Mouse (Mus musculus): ENCODE results near the gene Cers2.
"Not testable (repeated sequence)": the region's sequence is repeated elsewhere in the genome, so short reads cannot be mapped to it uniquely, and the experiment has no call there.

DNA sequence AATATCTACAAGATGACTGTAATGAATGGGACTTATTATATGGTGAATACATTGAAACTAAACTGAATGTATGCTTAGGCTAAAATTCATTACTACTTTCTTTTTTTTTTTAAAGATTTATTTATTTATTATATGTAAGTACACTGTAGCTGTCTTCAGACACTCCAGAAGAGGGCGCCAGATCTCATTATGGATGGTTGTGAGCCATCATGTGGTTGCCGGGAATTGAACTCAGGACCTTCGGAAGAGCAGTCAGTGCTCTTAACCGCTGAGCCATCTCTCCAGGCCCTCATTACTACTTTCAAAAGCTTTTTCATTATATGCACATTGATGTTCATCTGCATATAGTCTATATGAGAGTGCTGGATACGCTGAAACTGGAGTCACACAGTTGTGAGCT is 33.8 kb downstream of the Cers2 start:
- TF ChIP-seq FLI1 (IDR thresholded peaks at IDR 0.05; ENCODE audit: low read length); GATA1 (IDR thresholded peaks at IDR 0.05; ENCODE audit: borderline replicate concordance, low read length): not testable (repeated sequence)
